Mouse (Mus musculus) megakaryocyte, embryonic 14.5 days (primary cell): Measurements from ENCODE around the gene Zbtb6.

Experiments used
- FLI1 ChIP-seq: IDR thresholded peaks from 2 replicates; pipeline ENCODE4 v1.6.1; 2012; ENCODE audit warnings: low read length, inconsistent platforms, mixed read lengths
- GATA1 ChIP-seq: IDR thresholded peaks from 3 replicates; pipeline ENCODE4 v1.6.1; 2012; ENCODE audit warnings: mixed read lengths, low read length, inconsistent platforms, borderline replicate concordance

DNA sequence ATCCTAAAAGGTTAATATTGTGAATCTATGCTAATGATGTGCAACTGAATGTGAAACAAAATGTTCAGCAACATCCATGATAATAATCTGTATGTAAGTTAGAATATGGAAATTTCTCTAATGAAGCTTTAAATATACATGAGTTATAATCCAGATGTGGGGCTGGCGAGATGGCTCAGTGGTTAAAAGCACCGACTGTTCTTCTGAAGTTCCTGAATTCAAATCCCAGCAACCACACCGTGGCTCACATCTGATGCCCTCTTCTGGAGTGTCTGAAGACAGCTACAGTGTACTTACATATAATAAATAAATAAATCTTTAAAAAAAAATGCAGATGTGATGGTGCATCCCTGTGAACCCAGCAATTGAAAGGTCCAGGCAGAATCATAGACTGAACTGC is 19.3 kb downstream of the Zbtb6 start:
- TF ChIP-seq GATA1 (no peak), FLI1 (no peak)
